Mouse (Mus musculus) kidney, postnatal 14 days (tissue): ENCODE measurements around the gene Gm11564.
"Not testable (repeated sequence)": the region's sequence is repeated elsewhere in the genome, so short reads cannot be mapped to it uniquely, and the experiment has no call there.

Source experiments
- DNase-seq: peaks from one replicate; pipeline ENCODE4 v3.0.0; 2022; ENCODE audit warnings: mixed read lengths

Gene Gm11564

DNA sequence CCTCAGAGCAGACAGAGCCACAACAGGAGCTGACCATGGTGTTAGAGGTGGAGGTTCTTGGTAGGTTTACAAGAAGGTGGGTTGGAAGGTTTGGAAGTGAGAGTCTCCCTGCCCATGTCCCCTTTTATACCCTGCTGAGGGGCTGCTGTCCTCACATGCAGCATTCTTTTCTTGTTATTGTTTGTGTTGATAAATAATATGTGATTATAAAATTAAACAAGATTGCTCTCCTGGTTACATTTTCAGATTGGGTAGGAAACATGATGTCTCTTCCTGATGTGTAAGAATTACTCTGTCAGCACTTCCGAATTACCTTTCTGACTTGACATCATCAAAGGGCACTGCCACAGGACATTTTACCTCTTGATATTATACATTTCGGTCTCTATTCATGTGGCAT is at the start of gene Gm11564:
TSS of gene Gm11564 (minus strand) at position 101 of the 400 bp plus-strand sequence.
- not testable (repeated sequence) for DNase-seq

DNA sequence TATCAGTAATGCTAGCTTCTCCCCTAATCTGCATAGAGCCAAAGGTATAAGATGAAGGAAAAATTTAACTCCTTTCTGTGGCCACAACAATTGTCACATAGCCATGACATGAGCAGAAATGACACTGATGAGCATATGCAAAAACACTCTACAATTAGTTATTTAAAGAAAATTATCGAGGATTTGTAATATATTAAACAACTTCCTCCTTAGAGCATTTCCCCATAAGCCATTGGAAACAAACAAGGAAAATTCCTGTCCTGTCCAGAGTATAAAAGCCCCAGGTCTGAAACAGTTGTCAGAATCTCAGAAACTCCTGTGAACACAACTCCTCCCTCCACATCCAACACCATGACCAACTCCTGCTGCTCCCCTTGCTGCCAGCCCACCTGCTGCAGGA is 48.7 kb upstream of the Gm11564 start, which contains the start of gene Gm11559:
TSS of gene Gm11559 (plus strand) at position 301 of the 400 bp plus-strand sequence.
- not testable (repeated sequence) for DNase-seq

DNA sequence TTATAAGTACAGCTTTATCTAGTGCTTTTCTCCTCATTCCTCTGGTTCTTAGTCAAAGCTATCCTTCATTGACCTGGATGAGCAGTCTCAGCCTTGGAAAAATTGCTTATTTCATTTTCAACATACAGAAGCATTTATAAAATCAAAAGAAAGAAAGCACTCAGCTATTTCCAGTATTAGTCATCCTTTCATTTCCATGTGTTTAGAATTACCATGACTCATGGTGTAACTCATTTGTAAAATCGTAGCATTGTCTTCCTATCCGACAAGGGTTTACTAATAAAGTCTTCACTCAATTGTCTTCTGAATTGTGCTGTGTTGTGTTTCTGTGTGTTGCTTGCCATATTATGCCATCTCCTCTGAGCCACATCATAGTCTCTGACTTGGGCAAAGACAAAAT is 43.3 kb upstream of the Gm11564 start:
- no peak for DNase-seq

DNA sequence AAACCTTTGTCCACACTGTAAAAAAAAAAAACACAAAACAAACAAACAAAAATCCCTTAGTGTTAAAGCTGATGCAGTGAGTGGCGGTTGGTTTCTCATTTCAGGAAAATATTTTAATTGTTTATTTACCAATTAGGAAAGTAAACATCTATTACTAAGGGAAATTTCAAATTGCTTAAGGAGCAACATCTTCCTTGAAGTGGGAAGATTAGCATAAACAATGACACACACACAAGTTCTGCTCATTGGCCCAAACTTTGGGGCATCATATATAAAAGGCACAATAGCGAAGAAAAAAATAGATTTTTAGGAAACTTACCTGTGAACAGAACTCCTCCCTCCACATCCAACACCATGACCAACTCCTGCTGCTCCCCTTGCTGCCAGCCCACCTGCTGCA is 42.2 kb upstream of the Gm11564 start, which contains the start of gene Gm11568:
TSS of gene Gm11568 (plus strand) at position 301 of the 400 bp plus-strand sequence.
- no peak for DNase-seq

DNA sequence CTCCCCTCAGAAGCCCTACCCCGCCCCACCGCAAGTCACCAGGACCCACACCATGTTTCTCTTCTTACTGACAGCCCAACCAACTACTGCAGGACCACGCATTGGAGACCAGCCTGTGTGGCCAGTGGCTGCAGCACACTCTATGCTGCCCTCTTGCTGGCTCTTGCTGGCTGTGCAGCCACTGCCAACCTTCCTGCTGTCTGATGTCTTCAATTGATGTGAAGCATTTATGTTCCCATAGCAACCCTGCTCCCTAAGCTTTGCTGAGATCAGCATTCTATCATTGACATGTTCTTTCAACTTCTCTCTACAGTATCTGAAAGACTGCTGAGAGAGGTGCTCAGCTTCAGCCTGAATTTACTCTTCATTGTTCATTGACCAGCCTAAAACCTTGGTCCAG is 38.7 kb upstream of the Gm11564 start:
- DNase-seq: no peak

DNA sequence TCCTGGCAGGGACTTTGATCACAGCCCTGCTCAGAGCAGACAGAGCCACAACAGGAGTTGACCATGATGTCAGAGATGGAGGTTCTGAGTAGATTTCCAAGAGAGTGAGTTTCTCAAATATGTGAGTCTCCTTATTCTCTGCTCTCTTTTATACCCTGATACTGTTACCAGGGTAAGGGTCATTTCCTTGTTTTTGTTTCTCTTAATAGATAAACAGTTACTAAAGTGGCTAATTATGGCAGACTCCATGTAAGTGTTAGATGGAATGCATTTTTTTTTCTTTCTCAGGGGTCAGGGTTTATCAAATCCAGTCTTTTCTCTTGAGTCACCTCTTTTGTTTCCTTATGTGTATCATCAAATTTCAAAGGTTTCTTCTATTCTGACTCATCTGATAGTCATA is 36.0 kb upstream of the Gm11564 start, which contains the start of gene Krtap4-16:
TSS of gene Krtap4-16 (minus strand) at position 101 of the 400 bp plus-strand sequence.
- DNase-seq: no peak

DNA sequence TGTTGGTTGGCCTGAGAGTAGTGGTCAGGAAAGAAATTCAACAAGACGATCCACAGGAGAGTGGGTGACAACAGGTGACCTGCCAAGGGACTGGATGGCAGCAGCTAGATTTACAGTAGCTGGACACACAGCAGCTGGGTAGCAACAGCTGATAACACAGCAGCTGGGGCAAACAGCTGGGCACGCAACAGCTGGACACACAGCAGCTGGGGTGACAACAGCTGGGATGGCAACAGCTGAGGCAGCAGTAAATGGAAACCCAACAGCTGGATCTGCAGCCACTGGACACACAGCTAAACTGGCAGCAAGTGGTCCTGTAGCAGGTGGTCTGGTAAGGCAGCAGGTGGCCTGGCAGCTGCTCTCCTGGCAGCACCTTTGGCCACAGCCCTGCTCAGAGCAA is 31.3 kb upstream of the Gm11564 start:
- no peak for DNase-seq

DNA sequence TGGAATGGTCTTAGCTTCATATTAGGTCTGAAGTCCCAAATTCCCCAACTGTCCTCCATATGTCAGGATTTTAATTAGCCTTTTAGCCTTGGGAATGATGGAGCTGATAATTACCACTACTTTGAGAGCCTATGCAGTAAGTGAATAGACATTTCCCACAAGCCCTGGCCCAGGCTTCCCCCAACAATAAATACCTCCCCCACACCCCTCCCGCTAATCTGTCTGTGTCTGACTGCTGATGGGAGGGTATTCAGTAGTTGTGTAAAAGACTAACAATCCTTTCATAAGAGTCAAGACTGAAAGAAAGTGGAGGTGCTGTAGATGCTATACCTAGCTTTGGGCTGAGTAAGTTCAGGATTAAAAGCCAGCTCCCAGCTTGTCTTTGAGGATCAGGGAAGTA is 26.7 kb upstream of the Gm11564 start:
- no peak for DNase-seq

DNA sequence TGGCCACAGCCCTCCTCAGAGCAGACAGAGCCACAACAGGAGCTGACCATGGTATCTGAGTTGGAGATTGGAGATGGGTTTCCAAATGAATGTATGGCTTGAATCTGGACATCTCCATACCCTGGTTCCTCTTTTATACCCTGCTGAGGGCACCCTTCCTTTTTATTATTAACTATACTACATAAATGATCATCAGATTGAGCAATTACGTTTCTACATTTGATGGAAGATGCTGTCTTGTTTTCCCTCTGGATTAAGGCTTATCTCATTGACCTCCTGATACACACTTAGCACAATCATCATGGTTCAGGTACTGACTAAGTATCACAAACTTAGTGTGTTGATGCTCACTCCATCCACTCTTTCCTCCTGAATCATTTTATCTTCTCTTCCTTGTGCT is 22.5 kb upstream of the Gm11564 start, which contains the start of gene 2300003K06Rik:
TSS of gene 2300003K06Rik (minus strand) at position 101 of the 400 bp plus-strand sequence.
- no peak for DNase-seq

DNA sequence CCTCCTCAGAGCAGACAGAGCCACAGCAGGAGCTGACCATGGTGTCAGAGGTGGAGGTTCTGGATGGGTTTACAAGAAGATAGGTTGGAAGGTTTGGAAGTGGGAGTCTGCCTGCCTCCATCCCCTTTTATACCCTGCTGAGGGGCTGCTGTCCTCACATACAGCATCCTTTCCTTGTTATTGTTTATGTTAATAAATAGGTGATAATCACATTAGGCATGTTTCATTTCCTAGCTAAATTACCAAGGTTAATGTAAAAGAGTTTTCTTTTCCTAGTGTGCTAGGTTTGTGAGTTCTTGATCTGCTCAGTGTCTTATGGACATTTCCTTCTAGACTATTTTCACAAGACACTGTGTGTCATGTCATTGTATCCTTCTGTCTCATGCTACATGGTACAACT is 5.7 kb downstream of the Gm11564 start, which contains the start of gene Krtap4-13:
TSS of gene Krtap4-13 (minus strand) at position 101 of the 400 bp plus-strand sequence.
- not testable (repeated sequence) for DNase-seq

DNA sequence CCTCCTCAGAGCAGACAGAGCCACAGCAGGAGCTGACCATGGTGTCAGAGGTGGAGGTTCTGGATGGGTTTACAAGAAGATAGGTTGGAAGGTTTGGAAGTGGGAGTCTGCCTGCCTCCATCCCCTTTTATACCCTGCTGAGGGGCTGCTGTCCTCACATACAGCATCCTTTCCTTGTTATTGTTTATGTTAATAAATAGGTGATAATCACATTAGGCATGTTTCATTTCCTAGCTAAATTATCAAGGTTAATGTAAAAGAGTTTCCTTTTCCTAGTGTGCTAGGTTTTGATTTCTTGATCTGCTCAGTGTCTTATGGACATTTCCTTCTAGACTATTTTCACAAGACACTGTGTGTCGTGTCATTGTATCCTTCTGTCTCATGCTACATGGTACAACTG is 11.1 kb downstream of the Gm11564 start, which contains the start of gene Gm11554:
TSS of gene Gm11554 (minus strand) at position 101 of the 400 bp plus-strand sequence.
- not testable (repeated sequence) for DNase-seq

DNA sequence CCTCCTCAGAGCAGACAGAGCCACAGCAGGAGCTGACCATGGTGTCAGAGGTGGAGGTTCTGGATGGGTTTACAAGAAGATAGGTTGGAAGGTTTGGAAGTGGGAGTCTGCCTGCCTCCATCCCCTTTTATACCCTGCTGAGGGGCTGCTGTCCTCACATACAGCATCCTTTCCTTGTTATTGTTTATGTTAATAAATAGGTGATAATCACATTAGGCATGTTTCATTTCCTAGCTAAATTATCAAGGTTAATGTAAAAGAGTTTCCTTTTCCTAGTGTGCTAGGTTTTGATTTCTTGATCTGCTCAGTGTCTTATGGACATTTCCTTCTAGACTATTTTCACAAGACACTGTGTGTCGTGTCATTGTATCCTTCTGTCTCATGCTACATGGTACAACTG is 16.6 kb downstream of the Gm11564 start, which contains the start of gene Gm11569:
TSS of gene Gm11569 (minus strand) at position 101 of the 400 bp plus-strand sequence.
- DNase-seq: not testable (repeated sequence)

DNA sequence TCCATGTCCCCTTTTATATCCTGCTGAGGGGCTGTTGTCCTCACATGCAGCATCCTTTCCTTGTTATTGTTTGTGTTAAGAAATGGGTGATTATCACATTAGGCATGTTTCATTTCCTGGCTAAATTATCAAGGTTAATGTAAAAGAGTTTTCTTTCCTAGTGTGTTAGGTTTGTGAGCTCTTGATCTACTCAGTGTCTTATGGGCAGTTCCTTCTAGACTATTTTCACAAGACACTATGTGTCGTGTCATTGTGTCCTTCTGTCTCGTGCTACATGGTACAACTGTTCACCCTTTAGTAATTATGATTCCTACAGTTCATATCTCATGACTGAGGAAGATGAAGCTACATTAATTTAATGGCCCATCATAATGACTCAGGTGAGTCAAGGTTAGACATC is 22.1 kb downstream of the Gm11564 start, which contains the start of gene Gm11596:
TSS of gene Gm11596 (minus strand) at position 101 of the 400 bp plus-strand sequence.
- DNase-seq: no peak

DNA sequence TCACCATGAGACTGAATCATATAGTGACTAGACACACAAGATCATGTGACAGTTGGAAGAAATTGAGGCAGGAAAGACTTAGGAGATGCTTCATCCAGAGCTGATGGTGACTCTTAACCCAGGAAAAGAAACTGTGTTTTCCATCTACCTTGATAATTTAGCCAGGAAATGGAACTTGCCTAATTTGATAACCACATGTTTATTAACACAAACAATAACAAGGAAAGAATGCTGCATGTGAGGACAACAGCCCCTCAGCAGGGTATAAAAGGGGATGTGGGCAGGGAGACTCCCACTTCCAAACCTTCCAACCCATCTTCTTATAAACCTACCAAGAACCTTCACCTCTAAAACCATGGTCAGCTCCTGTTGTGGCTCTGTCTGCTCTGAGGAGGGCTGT is 30.6 kb downstream of the Gm11564 start, which contains the start of gene Krtap4-9:
TSS of gene Krtap4-9 (plus strand) at position 301 of the 400 bp plus-strand sequence.
- not testable (repeated sequence) for DNase-seq

DNA sequence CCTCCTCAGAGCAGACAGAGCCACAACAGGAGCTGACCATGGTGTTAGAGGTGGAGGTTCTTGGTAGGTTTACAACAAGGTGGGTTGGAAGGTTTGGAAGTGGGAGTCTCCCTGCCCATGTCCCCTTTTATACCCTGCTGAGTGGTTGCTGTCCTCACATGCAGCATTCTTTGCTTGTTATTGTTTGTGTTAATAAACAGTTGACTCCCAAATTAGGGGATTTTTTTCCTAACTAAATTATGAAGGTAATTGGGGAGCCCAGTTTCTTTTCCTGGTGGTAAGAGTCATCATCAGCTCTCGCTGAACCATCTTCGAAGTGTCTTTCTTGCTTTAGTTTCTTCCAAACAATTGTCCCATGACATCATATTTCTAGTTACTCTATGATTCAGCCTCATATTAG is 34.9 kb downstream of the Gm11564 start, which contains the start of gene Krtap4-8:
TSS of gene Krtap4-8 (minus strand) at position 101 of the 400 bp plus-strand sequence.
- DNase-seq: no peak

DNA sequence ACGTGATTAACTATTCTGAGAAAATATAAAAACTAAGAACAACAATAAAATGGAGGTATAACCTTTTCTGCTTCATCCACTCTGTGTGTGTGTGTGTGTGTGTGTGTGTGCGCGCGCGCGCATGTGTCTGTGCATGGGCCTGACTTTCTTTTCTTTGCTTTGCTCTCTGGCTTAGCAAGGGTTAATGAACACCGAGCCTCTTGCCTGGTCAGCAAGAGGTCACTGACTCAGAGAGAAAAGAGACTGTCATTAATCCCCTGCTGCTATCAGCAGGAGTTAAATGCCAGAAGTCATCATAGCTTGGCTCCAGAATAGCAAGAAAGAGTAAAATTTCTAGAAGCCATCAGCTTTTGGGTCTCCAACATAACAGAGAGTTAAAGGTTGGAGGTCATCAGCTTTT is 37.1 kb downstream of the Gm11564 start:
- DNase-seq: no peak

DNA sequence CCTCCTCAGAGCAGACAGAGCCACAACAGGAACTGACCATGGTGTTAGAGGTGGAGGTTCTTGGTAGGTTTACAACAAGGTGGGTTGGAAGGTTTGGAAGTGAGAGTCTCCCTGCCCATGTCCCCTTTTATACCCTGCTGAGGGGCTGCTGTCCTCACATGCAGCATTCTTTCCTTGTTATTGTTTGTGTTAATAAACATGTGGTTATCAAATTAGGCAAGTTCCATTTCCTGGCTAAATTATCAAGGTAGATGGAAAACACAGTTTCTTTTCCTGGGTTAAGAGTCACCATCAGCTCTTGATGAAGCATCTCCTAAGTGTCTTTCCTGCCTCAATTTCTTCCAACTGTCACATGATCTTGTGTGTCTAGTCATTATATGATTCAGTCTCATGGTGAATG is 42.7 kb downstream of the Gm11564 start, which contains the start of gene Gm11595:
TSS of gene Gm11595 (minus strand) at position 101 of the 400 bp plus-strand sequence.
- not testable (repeated sequence) for DNase-seq

DNA sequence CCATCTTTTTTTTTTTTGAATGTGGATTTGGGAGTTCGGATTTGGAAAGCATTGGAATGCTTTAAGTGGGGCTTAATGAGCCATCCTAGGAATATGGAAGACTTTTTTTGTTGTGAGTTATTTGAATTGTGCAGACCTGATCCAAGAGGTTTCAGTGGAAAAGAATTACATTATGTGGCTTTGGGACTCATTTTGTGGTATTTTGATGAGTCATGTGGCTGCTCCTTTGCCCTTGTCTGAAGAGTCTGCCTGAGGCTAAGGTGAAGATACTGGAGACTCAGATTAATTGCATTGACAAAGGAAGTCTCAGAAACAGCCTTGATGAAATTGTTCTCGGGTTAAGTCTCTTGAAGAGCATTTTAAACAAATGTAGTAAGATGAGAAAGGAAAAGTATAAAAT is 47.1 kb downstream of the Gm11564 start:
- no peak for DNase-seq
